Mouse (Mus musculus): Measurements from ENCODE around the gene Calm2.
A peak's percentile ranks its signal among the peaks of the same experiment; 100 is the strongest.

Gene Calm2

GRCm38 (mm10) chr17:87446767-87447611, at the start of gene Calm2:
Gene Calm2, minus strand, starts transcription at chr17:87446935.
- DNase-seq = peak; percentile 97 to 98

- no peak for DNase-seq
These were observed 48.8 kb upstream of the Calm2 start for GRCm38 (mm10) chr17:87495504-87495903.

- DNase-seq = no peak
These were observed 47.6 kb upstream of the Calm2 start for GRCm38 (mm10) chr17:87494310-87494709.

- DNase-seq = no peak
These were observed 45.6 kb upstream of the Calm2 start for GRCm38 (mm10) chr17:87492286-87492685.

GRCm38 (mm10) chr17:87490295-87490694, 43.6 kb upstream of the Calm2 start:
- no peak for DNase-seq

- DNase-seq = no peak
These were observed 39.0 kb upstream of the Calm2 start for GRCm38 (mm10) chr17:87485751-87486150.

- DNase-seq = no peak
These were observed 36.1 kb upstream of the Calm2 start for GRCm38 (mm10) chr17:87482867-87483266.

- DNase-seq = peak; percentile 77 to 83
These were observed 31.8 kb upstream of the Calm2 start for GRCm38 (mm10) chr17:87478569-87478968.

GRCm38 (mm10) chr17:87477611-87478010, 30.9 kb upstream of the Calm2 start:
- no peak for DNase-seq

GRCm38 (mm10) chr17:87475356-87475755, 28.6 kb upstream of the Calm2 start:
- DNase-seq = no peak

GRCm38 (mm10) chr17:87474501-87474795, 27.7 kb upstream of the Calm2 start:
- no peak for DNase-seq

GRCm38 (mm10) chr17:87473736-87474500, 27.2 kb upstream of the Calm2 start:
- peak; percentile 63 to 71 for DNase-seq

GRCm38 (mm10) chr17:87473441-87473735, 26.7 kb upstream of the Calm2 start:
- DNase-seq = no peak

- DNase-seq = no peak
These were observed 26.1 kb upstream of the Calm2 start for GRCm38 (mm10) chr17:87472879-87473278.

GRCm38 (mm10) chr17:87471661-87472060, 24.9 kb upstream of the Calm2 start:
- DNase-seq = no peak

GRCm38 (mm10) chr17:87470797-87471196, 24.1 kb upstream of the Calm2 start:
- DNase-seq = no peak

GRCm38 (mm10) chr17:87470282-87470681, 23.5 kb upstream of the Calm2 start:
- no peak for DNase-seq

- DNase-seq = no peak
These were observed 22.7 kb upstream of the Calm2 start for GRCm38 (mm10) chr17:87469428-87469827.

GRCm38 (mm10) chr17:87468616-87469015, 21.9 kb upstream of the Calm2 start:
- DNase-seq = no peak

GRCm38 (mm10) chr17:87461499-87461896, 14.8 kb upstream of the Calm2 start:
- DNase-seq = no peak

GRCm38 (mm10) chr17:87460669-87461498, 14.1 kb upstream of the Calm2 start:
- no peak for DNase-seq

GRCm38 (mm10) chr17:87459750-87460668, 13.3 kb upstream of the Calm2 start:
- DNase-seq = peak in 1 of 2 experiments; percentile 31

Data from cerebellum, adult 18-20 months (tissue).